Mouse (Mus musculus) liver (tissue): ENCODE results near the gene Serpinb8.

Experiments
- DNase-seq: peaks from one replicate; pipeline ENCODE4 v3.0.0-alpha.2; 2020; ENCODE audit warnings: mixed read lengths

Serpinb8 gene

DNA sequence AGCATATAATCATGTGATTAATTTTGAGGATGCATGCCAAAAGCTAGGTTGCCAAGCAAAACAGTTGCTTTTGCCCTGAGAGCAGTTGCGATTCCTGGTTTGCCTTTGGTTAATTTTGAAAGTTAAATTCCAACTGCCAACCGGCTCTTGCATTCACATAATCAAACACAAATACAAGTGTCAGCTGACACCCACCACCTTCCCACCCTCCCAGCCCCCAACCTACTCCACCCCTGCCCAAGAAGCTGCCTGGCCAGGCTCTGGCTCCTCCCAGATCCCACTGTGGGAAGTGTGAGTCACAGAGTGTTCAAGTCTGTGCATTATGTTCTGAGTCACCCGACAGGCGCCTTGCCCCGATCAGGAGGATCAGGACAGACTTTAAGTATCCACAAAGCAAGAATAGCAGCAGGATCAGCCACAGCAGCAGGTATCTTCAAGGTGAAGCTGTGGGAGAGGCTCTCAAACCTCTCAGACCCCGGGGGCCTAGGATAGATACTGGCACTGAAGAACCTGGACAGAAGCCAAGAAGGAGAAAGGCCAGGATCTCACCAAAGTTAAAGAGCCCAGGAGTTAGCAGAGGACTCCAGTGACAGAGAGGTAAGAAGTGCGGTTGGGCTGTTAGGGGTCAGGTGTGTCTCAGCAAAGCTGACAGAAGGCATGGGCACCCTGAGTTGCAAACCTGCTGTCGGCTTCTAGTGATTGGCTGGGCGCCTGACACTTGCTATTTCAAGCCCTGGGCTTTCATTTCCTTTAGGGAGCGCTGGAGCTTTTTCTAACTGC is at the start of gene Serpinb8:
Serpinb8 (plus strand) TSS at position 316 of the 780 bp plus-strand sequence.
- no peak for DNase-seq

DNA sequence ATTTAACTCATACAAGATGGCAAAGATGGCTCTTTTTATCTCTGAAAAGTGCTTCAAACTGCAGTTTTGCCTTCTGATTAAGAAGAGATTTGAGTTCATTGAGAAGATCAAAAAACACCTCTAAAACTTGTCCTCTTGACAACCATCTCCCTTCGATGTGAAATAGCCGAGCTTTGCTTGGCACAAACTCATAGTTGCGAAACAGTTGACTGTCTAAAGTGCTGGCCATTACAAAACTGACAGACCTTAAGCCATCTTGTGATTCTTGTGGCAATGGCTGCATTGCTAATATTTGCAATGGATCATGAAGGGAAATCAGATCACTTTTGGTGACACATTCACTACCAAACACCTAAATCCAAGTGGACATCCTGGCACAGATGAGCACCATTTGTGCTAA is 30.3 kb upstream of the Serpinb8 start:
- no peak for DNase-seq

DNA sequence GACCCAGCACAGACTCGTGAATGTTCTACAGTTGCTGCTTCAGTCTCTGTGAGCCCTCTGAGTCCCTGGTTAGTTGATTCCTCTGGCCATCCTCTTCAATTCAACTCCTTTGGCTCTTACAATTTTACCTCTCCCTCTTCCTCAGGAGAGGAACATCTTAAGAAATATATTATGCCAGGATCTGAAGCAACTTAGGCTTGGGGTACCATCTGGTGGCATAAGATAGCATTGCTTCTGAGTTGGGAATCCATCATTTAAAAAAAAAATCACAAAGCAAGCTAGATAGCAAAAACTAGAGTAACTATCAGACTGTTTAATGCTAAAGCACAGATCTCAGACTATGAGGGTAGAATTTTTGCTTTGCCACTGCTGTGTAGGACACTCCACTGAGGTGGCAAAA is 27.7 kb upstream of the Serpinb8 start:
- no peak for DNase-seq

DNA sequence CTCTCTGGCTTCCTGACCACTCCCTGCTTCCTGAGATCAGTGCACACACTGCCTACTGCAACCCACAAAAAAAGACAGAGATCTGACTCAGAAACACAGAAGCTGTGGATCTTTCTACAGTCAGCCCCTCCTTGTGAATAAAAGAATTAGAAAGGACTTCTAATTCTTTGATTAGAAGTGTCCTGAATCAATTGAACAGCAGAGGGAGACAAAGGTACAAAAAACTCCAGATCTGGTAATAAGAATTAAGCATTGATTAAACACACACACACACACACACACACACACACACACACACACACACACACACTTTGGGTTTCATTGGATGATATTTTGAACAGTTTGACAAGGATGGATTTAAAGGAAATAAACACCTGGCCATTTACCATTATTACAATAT is 24.2 kb upstream of the Serpinb8 start:
- DNase-seq, result no peak

DNA sequence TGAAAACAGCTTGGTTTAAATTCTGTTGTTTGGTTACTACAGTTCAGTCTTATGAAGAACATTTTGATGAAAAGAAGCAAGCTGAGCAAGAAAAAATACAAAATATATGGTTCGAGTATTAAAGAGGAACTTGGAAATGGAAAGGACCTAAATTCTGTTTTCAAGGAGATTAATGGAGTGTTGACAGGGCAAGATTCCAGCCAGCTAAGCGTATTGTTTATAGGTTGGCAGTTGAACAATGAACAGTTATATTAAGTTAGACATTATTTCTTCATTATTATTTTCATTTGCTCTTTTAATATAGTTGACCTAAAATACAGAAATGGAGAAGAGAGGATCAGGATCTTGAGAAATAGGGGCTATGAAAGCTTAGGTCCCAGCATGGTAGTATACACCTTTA is 13.7 kb upstream of the Serpinb8 start:
- DNase-seq, result no peak

DNA sequence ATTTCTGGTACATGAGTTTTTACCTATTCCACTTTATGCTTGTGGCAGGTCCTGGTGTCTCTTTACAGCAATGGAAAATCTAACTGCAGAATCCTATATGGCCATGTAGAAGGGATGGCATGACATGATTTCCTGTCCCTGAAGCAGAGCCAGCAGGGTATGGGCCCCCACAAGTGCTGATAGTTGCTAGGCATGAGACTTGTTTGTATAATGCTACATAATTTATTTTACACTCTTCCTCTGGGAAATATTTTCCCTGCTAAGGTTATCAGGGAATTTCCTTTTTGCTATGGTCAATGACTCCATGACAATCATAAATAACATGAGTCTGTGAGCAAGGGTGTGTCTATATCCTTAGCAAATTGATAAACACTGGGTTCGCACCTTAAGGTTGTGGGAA is 12.3 kb upstream of the Serpinb8 start:
- no peak for DNase-seq

DNA sequence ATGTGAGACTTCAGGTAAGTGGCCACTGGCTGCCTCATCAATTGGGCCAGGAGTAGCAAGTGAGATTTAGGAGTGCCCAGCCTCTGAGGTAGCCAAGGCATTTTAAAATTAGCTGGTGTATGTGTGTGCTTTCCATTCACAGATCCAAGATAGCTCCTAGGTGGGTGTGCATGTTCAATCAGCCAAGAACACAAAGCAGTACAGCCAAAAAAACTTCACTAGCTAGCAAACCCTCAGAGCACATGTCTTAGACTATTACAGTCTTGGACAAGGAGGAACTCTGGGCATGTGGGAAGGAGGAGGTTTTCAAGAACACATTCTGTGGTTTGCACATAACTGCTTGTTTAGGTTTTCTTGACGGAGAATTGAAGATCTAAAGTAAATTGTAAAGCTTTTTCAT is 8.6 kb upstream of the Serpinb8 start:
- no peak for DNase-seq

DNA sequence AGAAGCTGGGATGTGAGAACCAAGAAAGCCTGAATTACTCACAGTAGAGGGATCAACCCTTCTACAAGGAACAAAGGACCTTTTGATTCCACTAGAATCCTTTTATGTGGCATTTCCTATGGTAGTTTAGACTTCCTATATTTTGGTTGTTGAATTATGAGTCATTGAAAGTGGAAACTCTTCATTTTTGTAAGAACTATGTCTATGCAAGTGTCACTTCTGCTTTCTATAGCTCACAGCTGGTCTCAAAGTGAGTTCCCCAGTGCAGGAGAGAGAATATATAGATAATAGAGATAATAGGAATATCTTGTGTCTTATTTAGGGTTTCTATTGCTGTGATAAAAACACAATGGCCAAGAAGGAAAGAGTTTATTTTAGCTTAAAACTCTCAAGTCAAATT is 6.9 kb upstream of the Serpinb8 start:
- no peak for DNase-seq

DNA sequence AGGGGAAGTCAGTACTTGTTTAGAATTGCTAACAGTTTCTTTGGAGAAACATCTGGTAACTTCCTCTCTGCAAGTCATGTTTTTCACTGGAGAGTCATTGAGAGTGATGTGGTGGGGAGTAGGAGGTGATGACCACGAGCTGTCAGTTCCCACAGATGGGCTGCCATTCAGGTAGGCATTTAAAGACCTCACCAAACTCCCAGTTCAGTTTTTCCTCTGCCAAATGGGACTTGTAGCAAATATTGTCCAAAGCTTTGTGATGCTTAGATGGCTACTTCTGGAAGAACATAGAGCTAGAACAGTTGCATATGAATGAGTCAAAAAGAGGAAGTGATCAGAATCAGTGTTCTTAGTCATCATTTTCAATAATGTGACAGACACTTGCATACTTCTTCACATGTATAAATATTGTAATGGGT is 5.8 kb upstream of the Serpinb8 start:
- no peak for DNase-seq

DNA sequence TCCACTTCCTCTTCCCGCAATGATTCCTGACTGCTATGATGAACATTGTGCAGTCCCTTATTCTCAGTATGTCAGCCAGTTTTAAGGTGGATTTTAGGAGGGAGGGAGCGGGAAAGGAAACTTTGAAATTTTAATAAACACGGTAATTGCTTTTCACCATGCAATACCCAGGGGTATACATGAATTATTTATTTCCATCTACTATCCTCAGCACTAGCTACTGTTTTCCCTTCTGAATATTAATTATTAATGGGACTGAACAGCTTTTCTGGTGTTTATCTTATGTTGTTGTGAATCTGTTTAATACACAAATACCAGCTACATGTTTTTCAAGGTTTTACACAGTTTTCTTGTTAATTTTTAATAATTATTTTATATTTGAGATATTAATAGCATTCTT is 4.9 kb upstream of the Serpinb8 start:
- DNase-seq, result no peak

DNA sequence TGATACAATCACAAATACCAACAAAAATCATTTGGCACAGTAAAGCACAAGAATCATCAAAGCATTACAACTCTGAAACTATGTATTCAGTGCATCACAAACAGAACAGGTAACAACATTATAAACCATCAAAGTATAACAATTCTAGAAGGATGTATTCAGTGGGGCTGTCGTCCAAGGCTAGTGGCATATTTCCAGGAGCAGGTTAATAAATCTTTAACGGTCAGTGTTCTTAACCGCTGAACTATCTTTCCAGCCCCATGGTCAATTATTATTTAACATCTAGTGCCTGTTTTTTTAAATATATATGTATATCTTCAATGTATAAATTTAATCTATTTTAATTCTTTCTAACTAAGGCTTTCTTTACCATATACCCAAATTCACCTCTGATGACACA is 3.6 kb upstream of the Serpinb8 start:
- no peak for DNase-seq

DNA sequence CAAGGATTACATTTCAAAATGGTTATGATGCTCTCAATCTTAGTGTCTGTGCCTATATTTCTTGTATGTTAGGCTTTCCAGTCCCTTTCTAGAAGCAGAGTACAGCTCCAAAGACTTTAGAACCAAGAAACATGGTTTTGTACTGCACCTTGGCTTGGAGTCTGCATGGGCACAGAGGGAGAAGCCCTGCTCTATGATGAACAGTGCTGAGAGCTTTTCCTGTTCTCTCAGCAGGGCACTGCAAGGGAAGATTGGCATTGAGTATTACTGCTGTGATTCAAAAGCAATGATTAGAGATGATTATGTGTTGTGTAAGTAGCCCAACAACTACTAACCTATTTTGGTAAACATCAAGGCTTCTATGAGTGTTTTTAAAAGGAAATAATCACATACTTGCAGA is 1.6 kb upstream of the Serpinb8 start:
- no peak for DNase-seq

DNA sequence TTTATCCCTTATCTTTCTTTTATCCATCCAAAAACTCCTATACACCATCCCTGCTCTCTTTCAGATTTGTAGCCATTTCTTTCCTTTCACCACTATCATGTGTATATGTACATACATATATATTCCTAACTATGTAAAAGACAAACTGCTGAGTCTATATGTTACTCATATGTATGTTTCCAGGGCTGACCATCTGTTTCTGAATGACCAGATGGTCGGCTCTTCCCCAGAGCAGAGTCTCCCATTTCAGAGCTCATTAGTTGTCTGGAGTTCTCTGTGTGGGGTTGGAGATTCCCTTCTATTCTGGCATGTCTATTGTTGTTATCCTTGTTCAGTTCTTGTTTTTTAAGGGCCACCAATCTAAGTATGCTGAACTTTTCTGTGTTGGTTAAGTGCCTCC is 1.2 kb upstream of the Serpinb8 start:
- no peak for DNase-seq

DNA sequence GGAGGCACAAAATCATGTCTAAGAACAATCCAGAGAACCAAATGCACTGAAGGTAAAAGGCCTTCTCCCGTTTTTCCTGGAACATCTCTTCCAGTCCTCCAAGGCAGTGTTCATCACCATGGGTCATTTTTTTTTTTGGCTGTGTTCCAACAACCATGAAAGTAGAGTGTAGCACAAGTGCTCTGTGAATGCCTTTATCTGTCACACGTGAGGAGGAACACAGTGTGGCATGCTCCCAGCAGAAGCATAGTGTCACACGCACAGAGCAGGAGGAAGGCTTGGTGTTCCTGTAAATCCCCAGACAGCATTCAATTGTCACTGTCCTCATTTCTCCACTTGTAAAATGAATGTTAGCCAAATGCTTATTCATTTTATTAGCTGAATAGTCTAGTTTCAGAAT is 2.8 kb downstream of the Serpinb8 start:
- no peak for DNase-seq

DNA sequence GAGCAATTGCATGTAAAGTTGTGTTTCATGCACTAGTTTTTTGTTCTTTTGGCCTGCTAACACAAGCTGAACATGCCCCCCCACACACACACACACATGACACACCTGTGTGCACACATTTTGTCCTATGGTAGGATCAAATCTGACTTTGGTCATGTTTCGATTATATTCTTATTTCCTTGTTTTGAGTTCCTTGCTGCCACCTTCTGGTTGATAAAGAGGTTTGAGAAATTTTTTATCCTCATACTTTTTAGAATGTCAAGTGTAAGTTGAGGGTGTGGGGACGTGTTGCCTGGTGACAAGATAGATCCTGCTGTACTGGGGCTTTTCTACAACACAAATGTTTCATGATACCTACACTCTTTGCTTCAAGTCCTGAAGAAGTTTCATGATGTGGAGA is 3.7 kb downstream of the Serpinb8 start:
- no peak for DNase-seq

DNA sequence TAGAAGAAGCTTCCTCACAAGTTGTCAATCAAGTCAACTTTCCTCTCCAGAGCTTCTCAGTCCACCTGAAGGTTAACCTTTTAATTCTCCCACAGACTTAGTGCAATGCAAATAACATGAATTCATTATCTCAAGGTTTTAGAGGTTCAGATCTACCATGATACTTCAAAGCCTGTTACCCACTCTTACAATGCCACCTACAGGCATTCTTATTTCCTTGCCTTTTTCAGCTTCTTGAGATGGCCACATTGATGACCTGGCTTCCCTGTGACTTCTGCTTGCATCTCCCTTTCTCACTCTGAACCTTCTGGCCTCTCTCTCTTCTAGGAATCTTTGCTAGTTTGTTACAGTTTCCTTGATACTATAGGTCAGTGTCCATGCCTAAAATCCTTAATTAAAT is 7.1 kb downstream of the Serpinb8 start:
- no peak for DNase-seq

DNA sequence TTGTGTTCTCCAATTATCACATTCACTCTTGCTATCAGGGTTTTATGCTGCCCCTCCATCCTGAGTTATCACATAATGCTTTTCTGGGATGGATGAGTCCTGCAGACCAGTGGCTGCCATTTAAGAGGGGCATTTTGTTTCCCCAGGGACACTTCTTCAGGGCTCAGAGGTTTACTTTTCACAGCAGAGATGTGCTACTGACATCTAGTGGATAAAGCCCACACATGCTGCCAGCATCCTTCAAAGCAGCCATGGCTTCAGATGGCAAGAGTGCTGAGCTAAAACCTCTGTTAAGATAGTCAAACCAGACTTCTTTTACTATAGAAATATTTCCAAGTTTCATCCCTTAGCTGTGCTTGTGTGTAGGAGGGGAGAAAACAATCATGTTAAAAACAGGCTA is 8.7 kb downstream of the Serpinb8 start:
- no peak for DNase-seq

DNA sequence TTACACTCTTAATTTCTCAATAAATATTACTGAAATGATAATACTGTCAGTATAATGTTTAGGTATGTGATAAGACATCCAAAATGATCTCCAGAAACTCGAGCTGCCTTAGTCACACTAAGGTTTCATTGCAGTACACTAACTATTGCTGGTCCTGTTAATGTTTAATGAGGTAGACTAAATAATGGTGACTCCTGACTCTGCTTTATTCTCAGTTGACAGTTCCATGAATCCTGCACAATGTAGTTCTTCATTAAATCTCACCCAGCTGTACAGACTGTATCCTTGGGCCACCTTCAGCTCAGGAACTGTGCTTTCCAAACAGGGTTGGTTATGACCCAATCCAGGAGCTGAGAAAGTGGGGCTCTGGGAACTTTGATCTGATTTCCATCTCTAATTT is 19.1 kb downstream of the Serpinb8 start:
- DNase-seq, result no peak

DNA sequence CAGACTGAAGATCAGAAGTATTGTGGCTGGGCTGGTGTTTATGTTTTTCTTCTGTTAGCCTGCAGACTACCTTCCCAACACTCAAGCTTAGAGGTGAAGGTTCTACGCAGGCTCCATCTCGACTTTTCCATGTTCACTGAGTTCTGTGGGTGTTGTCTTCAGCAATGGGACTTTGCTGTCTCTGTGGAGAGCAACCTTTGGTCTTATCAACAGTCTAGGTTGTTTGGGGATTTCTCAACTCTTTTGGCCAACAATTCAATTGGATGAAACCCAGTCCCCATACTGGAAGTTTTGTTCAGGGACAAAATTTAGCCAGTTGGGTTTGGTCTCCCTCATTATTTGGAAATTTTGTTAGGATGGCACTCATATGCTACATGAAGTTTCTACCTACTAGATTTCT is 24.3 kb downstream of the Serpinb8 start:
- DNase-seq, result no peak

DNA sequence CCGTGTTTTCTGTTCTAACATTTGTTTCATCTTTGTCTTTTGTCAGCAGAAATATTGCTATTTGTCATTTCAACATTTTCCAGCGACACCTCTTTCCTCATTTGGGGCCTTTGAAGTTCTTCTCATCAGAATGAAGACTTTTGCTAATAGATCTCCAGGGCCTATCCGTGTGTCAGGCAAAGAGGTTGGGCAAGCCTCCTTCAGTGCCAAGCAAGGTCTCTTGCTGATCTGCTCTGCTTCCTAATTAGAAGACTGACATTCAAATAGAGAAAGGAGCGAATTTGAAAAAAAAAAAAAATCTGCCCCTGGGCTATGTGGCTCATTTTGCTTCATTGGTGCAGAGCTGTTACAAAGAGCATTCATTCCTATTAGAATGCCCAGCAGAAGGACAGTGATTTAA is 32.2 kb downstream of the Serpinb8 start:
- no peak for DNase-seq

DNA sequence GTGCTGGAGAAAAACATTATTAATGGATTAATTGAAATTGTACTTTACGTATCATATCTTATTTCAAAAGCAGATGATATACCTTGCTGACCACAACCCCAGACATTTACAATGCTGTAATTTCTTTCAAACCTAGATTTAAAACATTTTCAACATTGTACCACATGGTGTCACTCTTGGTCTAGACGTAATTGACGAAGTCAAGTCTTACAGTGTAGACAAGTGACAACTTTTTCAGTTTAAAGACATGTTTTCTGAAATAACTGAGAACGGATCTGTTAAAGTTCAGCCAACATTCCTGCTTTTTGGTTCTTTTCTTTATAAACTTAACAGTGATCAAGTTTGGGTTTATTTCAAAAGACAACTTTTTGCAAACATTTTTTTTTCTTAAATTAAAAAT is 46.1 kb downstream of the Serpinb8 start:
- DNase-seq, result no peak

DNA sequence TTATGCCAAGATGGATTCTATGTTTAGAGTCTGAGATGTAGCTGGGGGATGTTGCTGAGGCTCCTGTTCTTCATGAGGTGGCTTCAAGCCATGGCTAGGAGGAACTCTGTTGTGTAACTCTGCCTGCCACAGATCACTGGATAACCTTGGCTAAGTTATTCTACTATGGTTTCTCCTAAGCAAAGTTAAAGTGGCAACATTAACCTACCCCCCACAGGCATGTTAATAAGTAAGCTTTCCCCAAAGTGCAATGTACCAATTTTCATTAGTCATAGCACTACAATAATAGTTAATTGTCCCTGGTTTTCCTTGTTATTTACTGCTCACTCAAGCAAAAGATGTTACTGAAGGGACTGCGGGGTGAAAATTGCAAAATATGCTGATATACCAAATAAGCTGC is 48.2 kb downstream of the Serpinb8 start:
- no peak for DNase-seq

DNA sequence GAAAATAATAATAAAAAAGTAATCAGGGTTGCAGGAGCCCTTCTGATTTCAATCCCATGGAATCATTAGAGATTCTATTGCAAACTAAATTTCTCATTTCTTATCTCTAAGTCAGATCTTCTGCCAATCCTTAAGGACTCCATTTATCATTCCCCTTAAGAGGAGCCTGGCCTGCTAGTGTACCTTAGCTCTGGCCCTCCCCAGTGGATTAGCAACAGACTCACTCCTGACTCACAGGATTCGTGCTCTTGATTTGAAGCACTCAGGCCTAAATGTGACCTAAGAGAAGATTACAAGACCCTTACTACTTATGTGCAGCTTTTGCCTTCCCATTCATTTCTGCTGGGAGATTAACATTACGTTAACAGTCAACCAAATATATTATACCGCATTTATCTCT is 48.7 kb downstream of the Serpinb8 start:
- DNase-seq, result no peak

DNA sequence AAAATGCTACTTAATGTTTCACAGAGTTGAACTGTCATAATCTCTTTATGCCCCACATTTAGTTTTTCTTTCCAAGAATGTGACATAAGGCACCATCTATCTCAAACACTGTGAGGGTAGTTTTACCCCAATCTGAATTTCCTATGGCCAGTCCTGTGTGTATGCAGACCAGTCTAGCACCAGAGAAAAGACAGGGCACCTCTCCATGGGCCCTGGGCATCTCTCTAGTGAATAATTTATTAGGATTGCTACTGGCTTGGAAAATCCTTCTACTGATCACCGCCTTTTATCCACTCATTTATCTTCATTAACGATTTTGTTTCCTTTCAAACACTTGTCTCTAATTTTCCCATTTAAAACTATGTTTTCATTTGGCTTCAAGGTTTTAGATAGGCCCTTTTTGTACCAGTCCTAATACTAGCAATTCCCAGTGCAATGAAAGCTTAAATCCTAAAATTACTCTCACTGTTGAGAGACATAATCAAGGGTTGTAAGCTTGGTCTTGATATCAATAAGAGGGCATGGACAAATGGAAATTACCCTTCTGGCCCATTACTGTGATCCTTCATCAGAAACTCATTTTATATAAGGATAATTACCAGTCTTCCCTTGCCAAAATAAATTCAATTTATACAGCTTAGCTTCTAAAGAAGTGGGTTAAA is 52.8 kb downstream of the Serpinb8 start:
- no peak for DNase-seq

DNA sequence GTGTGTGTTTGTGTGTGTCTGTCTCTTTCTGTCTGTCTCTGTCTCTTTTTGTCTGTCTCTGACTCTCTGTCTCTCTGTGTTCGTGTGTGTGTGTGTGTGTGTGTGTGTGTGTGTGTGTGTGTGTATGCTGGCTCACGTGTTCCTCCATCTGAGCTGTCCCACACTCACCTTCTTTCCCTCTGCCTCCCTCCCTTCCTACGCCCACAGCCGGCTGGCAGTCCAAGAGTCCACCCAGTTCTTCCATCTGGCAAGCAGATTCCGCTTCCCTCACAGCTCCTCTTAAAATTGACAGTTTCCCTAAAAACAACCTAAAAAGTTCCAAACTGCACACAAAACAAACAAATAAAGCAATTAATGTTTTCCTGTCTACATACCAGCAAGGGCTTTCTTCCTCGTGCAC is 55.3 kb downstream of the Serpinb8 start:
- DNase-seq, result no peak
